Mouse (Mus musculus): ENCODE data around the gene Nrxn3.

DNA sequence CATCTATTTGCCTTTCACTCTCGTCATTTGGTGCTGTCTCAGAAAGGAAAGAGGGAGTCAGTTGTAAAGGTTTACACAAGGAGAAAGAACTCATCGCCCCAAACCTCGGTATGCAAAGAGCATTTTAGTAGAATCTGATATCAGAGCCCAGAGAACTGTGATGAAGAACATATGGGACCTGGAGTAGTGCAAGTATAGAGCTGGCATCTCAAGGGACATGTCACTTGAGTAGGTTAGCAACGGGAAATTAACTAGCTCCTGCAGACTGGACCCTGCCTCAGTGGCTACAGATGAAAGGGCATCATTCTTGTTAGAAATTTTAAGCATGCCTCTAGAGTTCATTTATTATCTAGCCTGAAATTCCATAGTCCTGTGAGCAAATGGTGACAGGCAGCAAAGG, 1099.5 kb downstream of the Nrxn3 start:
- TF ChIP-seq POLR2A (IDR thresholded peaks at IDR 0.05; ENCODE audit: low read depth, low read length) (no peak), CTCF (IDR thresholded peaks at IDR 0.05; ENCODE audit: extremely low read depth, insufficient read length, insufficient replicate concordance, low read depth, low read length) (no peak)
